Mouse (Mus musculus): ENCODE measurements at regions not wholly inside any gene's neighbourhood (a gene's known extent, or its start where the extent isn't known, plus 50 kb on each side); places are given as distances from the start of the nearest gene placed in this dataset.

GRCm38 (mm10) chr8:47769452-47769851, 52.5 kb upstream of the Cldn24 start:
- intact Hi-C loops (cut with DNase I) = no loop called here
- DNase-seq (ENCODE audit: extremely low spot score in 1 of 2, low spot score in 2 of 2) = no peak

DNA sequence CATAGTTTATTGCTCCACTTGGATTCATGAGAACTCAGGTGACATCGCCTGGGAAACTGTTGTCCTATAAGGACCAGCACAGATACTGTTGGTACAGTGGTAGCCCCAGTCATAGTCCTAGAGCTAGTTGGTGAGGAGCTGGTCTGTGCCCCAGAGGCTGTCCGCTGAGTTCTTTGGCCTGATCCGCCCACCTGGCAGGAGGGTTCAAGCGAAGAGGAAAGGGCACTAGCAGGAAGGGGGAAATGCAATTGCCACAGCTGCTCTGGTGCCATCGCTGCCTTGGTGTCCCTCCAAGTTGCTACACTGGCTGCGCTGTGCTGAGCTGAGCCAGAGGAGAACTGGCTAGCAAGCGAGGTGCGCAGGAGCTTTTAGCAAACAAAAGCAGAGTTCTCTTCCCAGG, 53.2 kb upstream of the Cldn24 start:
- intact Hi-C loops (cut with DNase I) = no loop called here
- no peak for DNase-seq (ENCODE audit: extremely low spot score in 1 of 2, low spot score in 2 of 2)

DNA sequence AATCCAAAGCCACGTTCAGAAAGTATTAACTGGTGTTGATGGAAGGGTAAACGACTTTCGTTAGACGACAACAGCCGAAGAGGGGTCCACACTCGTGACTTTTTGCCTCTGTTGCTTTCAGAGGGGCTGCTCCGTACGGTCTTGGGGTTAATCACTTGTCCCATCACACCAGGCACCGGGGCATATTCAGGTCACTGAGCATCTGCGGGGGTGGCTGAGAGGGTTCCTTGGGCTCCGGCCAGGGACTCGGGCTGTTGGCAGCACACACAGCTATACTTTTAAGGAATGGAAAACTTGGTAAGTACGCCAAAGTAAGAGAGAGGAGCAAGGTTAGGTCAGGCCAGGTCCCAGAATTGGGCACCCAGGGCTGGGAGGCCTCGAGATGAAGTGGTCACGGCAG, 50.7 kb upstream of the Cdkn2aip start:
- DNase-seq (ENCODE audit: extremely low spot score in 1 of 2, low spot score in 2 of 2) = peak in 1 of 2 experiments; percentile 47
- intact Hi-C loops (cut with DNase I) = no loop called here

- no peak for DNase-seq (ENCODE audit: extremely low spot score in 1 of 2, low spot score in 2 of 2)
- intact Hi-C loops (cut with DNase I) = no loop called here
Observed at GRCm38 (mm10) chr8:47764068-47764467, 50.3 kb upstream of the Cdkn2aip start.
